Mouse (Mus musculus) kidney, embryonic 14.5 days (tissue): Measurements from ENCODE around the gene Cfap61. TPM values are rescaled to one million over a fixed set of nuclear protein-coding genes. Genes with fewer than 3 reads are reported as not detected.
A peak's percentile ranks its signal among the peaks of the same experiment; 100 is the strongest.

Experiments used
- ATAC-seq: fragments of 200-750 bp; cut with Nextera tagmentation; 2 replicates; pipeline ENCODE4 v1.8.0; 2017; ENCODE audit warnings: moderate number of reproducible peaks, mild to moderate bottlenecking, moderate TSS enrichment, moderate library complexity; ENCODE audit not compliant: low FRiP score, low TSS enrichment
- H3K27ac ChIP-seq: fragments of 300-500 bp; sonication (generic); 2 replicates; pipeline ENCODE4 v1.5.1; 2014; ENCODE audit warnings: low read depth, mild to moderate bottlenecking, low read length, moderate library complexity, mixed read lengths
- H3K27me3 ChIP-seq: fragments of 300-500 bp; sonication (generic); 2 replicates; pipeline ENCODE4 v1.6.1; 2014; ENCODE audit warnings: mild to moderate bottlenecking, low read length; ENCODE audit not compliant: control insufficient read depth, insufficient read depth
- H3K36me3 ChIP-seq: fragments of 300-500 bp; sonication (generic); 2 replicates; pipeline ENCODE4 v1.6.1; 2014; ENCODE audit warnings: low read length, mixed read lengths; ENCODE audit not compliant: control insufficient read depth, insufficient read depth
- H3K4me1 ChIP-seq: fragments of 300-500 bp; sonication (generic); 2 replicates; pipeline ENCODE4 v1.6.1; 2014; ENCODE audit warnings: low read length, mixed read lengths; ENCODE audit not compliant: control insufficient read depth, insufficient read depth
- H3K4me2 ChIP-seq: fragments of 300-500 bp; sonication (generic); replicated peaks from 2 replicates; pipeline ENCODE4 v1.6.1; 2014; ENCODE audit warnings: low read depth, mild to moderate bottlenecking, low read length
- H3K4me3 ChIP-seq: fragments of 300-500 bp; sonication (generic); 2 replicates; pipeline ENCODE4 v1.5.1; 2014; ENCODE audit warnings: mild to moderate bottlenecking, low read length
- H3K9ac ChIP-seq: fragments of 300-500 bp; sonication (generic); 2 replicates; pipeline ENCODE4 v1.6.1; 2014; ENCODE audit warnings: low read depth, mild to moderate bottlenecking, low read length, moderate library complexity
- H3K9me3 ChIP-seq: fragments of 300-500 bp; sonication (generic); 2 replicates; pipeline ENCODE4 v1.6.1; 2016; ENCODE audit warnings: low read length; ENCODE audit not compliant: control insufficient read depth
- WGBS: fragments of 180-500 bp; shearing (Covaris S2); extraction: QIAGEN DNeasy Blood & Tissue Kit; methylation state at CpG from one replicate; pipeline ENCODE4 v1.1.7; 2014; 5-methylcytosine and 5-hydroxymethylcytosine counted together
- polyA plus RNA-seq: library from polyadenylated mRNA; unstranded; fragments of >200 nt; fragmentation: Nextera tagmentation; extraction: Ambion mirVana; gene quantifications from 2 replicates; pipeline ENCODE4 v1.2.1, GENCODE M21; 2014

The Cfap61 gene
- polyA plus RNA-seq, 1 experiment from 2014 or later: 0.49 TPM

- Histone ChIP-seq H3K27ac (no peak overlapping the region), H3K4me1 (no peaks in the 10 kb centered on the region), H3K4me3 (no peak overlapping the region), H3K9ac (no peak overlapping the region), H3K9me3 (no peaks in the 10 kb centered on the region), H3K27me3 (no peaks in the 10 kb centered on the region), H3K36me3 (no peaks in the 10 kb centered on the region), H3K4me2 (no peak overlapping the region)
- no peak for ATAC-seq
- WGBS: 90% methylated on average over 6 of the region's 6 CpGs
Measured at GRCm38 (mm10) chr2:146134275-146134674, 199.7 kb downstream of the Cfap61 start.

GRCm38 (mm10) chr2:146140711-146141110 lies 206.1 kb downstream of the Cfap61 start:
- ATAC-seq: no peak
- Histone ChIP-seq H3K36me3 (no peaks in the 10 kb centered on the region), H3K4me2 (no peak overlapping the region), H3K9me3 (no peaks in the 10 kb centered on the region), H3K27me3 (no peaks in the 10 kb centered on the region), H3K4me1 (no peaks in the 10 kb centered on the region), H3K9ac (no peak overlapping the region), H3K4me3 (no peak overlapping the region), H3K27ac (no peak overlapping the region)
- WGBS: 79% methylated on average over 3 of the region's 3 CpGs

GRCm38 (mm10) chr2:146147306-146147705 lies 212.7 kb downstream of the Cfap61 start:
- H3K27ac ChIP-seq: no peak overlapping the region
- no peak for ATAC-seq
- H3K4me3 ChIP-seq: no peak overlapping the region
- no peaks in the 10 kb centered on the region for H3K9me3 ChIP-seq
- H3K9ac ChIP-seq: no peak overlapping the region
- H3K36me3 ChIP-seq: no peaks in the 10 kb centered on the region
- H3K27me3 ChIP-seq: no peaks in the 10 kb centered on the region
- 89% methylated on average over 4 of the region's 4 CpGs for WGBS
- H3K4me1 ChIP-seq: no peaks in the 10 kb centered on the region
- H3K4me2 ChIP-seq: no peak overlapping the region

- WGBS: 90% methylated on average over 5 of the region's 5 CpGs
- no peak for ATAC-seq
- no peak overlapping the region for H3K4me3 ChIP-seq
Measured at GRCm38 (mm10) chr2:146147801-146148200, 213.2 kb downstream of the Cfap61 start.

GRCm38 (mm10) chr2:146149206-146149974 lies 214.8 kb downstream of the Cfap61 start:
- H3K27ac ChIP-seq: no peak overlapping the region
- WGBS: 86% methylated on average over 15 of the region's 15 CpGs

More at GRCm38 (mm10) chr2:146147801-146148200, 213.2 kb downstream of the Cfap61 start:
- Histone ChIP-seq H3K36me3 (no peaks in the 10 kb centered on the region), H3K9me3 (no peaks in the 10 kb centered on the region), H3K4me2 (no peak overlapping the region), H3K9ac (no peak overlapping the region), H3K27me3 (no peaks in the 10 kb centered on the region), H3K4me1 (no peaks in the 10 kb centered on the region), H3K27ac (no peak overlapping the region)

GRCm38 (mm10) chr2:146168017-146168803 lies 233.6 kb downstream of the Cfap61 start:
- Histone ChIP-seq H3K4me3 (no peak overlapping the region), H3K36me3 (no peaks in the 10 kb centered on the region), H3K4me2 (no peak overlapping the region), H3K9ac (no peak overlapping the region), H3K27ac (no peak overlapping the region), H3K9me3 (no peaks in the 10 kb centered on the region), H3K4me1 (no peaks in the 10 kb centered on the region), H3K27me3 (no peaks in the 10 kb centered on the region)
- 53% methylated on average over 14 of the region's 14 CpGs for WGBS
- ATAC-seq: peak; percentile 85

More at GRCm38 (mm10) chr2:146149206-146149974, 214.8 kb downstream of the Cfap61 start:
- H3K4me3 ChIP-seq: no peak overlapping the region
- no peak overlapping the region for H3K9ac ChIP-seq
- no peaks in the 10 kb centered on the region for H3K27me3 ChIP-seq
- ATAC-seq: no peak
- no peak overlapping the region for H3K4me2 ChIP-seq
- no peaks in the 10 kb centered on the region for H3K9me3 ChIP-seq
- no peaks in the 10 kb centered on the region for H3K36me3 ChIP-seq
- no peaks in the 10 kb centered on the region for H3K4me1 ChIP-seq

GRCm38 (mm10) chr2:146169492-146169891 lies 234.9 kb downstream of the Cfap61 start:
- Histone ChIP-seq H3K9me3 (no peaks in the 10 kb centered on the region), H3K4me3 (no peak overlapping the region), H3K27me3 (no peaks in the 10 kb centered on the region), H3K36me3 (no peaks in the 10 kb centered on the region), H3K9ac (no peak overlapping the region), H3K27ac (no peak overlapping the region), H3K4me1 (no peaks in the 10 kb centered on the region), H3K4me2 (no peak overlapping the region)
- ATAC-seq: no peak
- WGBS: 69% methylated on average over 7 of the region's 7 CpGs

- Histone ChIP-seq H3K36me3 (no peaks in the 10 kb centered on the region), H3K4me2 (no peak overlapping the region), H3K9me3 (no peaks in the 10 kb centered on the region), H3K9ac (no peak overlapping the region), H3K4me1 (no peaks in the 10 kb centered on the region), H3K27me3 (no peaks in the 10 kb centered on the region), H3K4me3 (no peak overlapping the region), H3K27ac (no peak overlapping the region)
- 33% methylated on average over 4 of the region's 4 CpGs for WGBS
- no peak for ATAC-seq
Measured at GRCm38 (mm10) chr2:146172106-146172505, 237.5 kb downstream of the Cfap61 start.

- WGBS: 84% methylated on average over 7 of the region's 7 CpGs
- H3K9me3 ChIP-seq: no peaks in the 10 kb centered on the region
- no peak for ATAC-seq
Measured at GRCm38 (mm10) chr2:146174173-146174572, 239.6 kb downstream of the Cfap61 start.

More at GRCm38 (mm10) chr2:146174173-146174572, 239.6 kb downstream of the Cfap61 start:
- Histone ChIP-seq H3K4me1 (no peaks in the 10 kb centered on the region), H3K9ac (no peak overlapping the region), H3K4me3 (no peak overlapping the region), H3K27ac (no peak overlapping the region), H3K27me3 (no peaks in the 10 kb centered on the region), H3K36me3 (no peaks in the 10 kb centered on the region), H3K4me2 (no peak overlapping the region)
